Mouse (Mus musculus): ENCODE results near the gene Rtca.
A peak's percentile ranks its signal among the peaks of the same experiment; 100 is the strongest.

The Rtca gene

DNA sequence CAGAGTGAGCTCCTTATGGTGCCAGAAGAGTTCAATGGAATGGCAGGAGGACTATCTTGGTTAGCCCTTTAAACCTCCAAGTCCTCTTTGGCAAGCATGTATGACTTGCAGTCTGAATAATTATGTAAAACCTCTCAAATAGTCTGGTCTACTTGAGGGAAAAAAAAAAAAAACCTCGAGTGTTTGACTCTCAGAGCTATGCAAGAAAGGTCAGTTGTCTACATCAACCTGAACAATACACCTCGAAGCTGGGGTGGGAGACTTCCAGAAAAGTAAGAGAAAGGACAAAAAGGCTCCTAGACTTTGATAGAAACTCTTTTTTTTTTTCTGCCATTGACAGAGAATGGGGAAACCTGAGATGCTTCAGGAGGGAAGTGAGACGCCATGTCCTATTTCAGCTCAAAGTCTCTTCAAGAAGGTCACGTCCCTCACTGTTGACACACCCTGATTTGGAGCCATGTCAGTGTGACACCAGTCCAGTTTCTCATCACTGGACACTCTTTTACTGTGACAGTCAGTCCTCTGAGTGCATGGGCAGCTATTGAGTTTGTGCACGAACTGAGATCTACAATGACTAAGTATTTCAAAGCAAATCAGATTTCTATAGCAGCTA lies 31.2 kb downstream of the Rtca start:
- DNase-seq (ENCODE audit: low read depth, low spot score), result no peak

DNA sequence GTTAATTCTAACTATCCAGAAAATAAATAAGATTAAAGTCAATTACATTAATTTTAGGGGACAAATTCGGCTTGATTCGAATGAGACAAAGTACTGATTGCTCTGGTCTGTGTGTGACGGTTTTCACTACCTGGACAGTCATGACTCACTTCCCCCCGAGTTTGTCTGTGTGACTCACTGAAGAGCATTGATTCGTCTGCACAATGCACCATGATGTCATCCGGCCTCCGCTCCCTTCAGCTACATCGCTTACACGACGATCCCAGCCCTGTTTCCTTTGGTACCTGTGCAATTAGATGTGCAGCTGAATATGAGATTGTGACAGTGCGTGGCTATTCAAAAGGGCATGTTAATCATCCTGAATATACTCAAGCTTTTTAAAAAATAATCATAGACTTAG lies 33.4 kb downstream of the Rtca start:
- DNase-seq (ENCODE audit: low read depth, low spot score), result no peak

DNA sequence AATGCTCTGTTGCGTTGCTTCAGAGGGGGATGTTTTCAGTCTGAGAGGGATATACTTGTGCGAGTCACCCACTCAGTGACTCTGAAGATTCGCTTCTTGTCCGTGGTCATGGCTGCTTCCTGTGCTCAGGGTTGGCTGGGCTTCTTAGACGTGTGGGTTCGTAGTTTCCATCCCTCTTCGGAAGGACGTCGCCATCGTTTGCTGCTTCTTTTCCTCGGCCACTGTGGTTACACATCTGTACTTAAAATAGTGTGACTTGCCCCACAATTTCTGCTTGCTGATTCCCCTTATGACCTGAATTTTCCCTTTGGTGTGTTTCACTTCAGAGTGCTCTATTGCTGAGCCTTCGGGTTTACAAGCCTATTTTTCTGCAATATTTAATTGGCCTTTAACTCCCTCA lies 42.3 kb downstream of the Rtca start:
- DNase-seq (ENCODE audit: low read depth, low spot score), result no peak

DNA sequence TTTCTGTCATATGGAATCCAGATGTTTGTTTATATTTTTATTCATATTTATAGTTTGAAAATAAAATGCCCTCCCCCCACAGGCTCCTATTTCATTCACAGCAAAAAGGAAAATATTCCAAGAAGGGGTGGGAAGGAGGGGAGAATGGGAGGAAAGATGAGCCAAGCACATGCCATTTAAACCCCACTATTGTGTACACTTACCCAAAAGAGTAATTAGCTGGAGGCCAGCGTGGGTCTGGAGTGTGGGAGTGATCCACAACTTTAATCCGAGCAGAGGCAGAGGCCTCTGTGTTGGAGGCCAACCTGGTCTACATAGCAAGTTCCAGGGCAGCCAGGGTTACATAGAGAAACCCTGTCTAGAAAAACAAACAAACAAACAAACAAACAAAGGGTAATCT lies 43.7 kb downstream of the Rtca start:
- no peak for DNase-seq (ENCODE audit: low read depth, low spot score)

DNA sequence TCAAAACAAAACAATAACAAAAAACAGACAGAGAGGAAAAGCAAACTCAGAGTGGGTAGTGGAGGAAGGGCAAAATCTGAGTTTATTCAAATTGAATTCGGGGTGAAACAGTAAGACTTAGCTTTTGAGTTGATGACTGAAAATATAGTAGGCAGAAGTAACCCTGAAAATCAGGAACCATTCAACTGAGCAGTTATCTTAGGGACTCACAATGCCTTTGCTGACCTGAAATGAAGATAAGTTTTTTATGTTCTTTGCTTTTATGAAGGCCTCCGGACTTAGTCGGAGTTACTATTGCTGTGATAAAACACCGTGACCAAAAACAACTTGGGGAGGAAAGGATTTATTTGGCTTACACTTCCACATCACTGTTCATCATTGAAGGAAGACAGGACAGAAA lies 47.0 kb downstream of the Rtca start:
- DNase-seq (ENCODE audit: low read depth, low spot score), result no peak

DNA sequence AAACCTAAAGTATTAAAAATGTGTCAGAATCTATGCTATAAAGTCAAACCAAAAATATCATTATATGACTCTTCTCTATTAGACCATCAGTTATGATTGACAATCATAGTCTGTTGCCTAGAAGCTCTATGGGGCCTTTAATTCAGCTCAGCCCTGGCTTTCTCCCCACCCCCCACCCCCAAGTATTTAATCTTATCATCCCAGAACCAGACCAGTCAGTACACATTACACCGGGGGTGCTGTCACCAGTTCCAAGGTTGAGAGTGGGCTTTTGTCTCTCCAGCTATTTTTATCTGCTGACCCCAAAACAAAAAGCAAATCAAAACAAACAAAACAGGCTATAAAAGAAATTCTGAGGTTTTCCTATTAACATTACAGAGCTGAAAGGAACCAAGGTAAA lies 53.5 kb downstream of the Rtca start:
- DNase-seq (ENCODE audit: low read depth, low spot score), result no peak

DNA sequence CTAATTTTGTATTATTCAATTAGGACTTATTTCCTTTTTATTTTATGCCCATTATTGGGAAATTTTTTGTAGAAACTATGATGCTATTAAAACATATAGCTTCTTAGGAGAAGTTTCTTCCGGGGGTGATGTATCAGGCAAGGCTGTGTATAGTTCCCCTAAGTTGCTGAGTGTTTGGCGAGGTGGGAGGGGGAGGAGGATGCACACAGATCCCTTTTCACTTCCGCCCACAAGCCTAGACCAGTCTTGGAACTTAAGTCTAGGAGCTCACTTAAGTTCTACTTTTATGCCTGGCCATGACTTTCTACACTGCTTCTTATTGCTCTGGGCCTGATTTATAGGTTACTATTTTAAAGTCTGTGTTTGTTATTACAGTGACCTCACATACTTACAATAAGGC lies 57.3 kb downstream of the Rtca start:
- DNase-seq (ENCODE audit: low read depth, low spot score), result no peak

DNA sequence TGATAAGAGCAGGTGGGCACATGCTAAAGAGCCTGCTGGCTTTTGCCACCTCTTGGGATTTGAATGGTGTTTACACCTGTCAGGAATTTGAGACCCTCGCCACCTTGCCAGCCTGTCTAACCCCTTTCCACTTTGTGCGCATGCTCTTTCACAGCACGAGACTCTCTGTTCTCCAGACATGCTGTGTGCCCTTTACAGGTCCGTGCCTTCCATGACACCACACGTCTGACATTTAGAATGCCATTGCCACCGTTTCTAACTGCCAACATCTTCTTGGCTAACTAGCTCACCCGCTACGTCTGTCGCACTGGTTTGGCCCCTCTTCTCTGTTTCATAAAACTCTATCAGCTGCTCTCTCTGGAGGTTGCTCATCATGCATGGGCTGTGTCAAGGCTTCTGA lies 63.7 kb downstream of the Rtca start:
- DNase-seq (ENCODE audit: low read depth, low spot score), result no peak

DNA sequence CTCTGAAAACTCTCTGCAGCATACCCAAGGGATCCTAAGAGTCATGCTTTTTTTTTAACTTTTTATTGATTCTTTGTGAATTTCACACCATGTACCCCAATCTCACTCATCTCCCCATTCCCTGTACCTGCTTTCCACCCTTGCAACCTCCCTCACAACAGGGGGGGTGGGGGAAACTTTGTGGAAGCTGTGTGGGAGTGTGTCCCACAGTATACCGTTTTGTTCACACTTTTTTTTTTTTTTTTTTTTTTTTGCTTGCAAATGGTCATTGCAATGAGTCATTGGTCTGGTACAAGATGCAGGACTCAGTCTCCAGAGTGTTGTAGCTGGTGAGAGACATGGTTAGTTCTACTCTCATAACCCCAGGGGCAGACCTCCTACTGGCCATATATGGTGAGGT lies 65.2 kb downstream of the Rtca start:
- DNase-seq (ENCODE audit: low read depth, low spot score), result no peak

DNA sequence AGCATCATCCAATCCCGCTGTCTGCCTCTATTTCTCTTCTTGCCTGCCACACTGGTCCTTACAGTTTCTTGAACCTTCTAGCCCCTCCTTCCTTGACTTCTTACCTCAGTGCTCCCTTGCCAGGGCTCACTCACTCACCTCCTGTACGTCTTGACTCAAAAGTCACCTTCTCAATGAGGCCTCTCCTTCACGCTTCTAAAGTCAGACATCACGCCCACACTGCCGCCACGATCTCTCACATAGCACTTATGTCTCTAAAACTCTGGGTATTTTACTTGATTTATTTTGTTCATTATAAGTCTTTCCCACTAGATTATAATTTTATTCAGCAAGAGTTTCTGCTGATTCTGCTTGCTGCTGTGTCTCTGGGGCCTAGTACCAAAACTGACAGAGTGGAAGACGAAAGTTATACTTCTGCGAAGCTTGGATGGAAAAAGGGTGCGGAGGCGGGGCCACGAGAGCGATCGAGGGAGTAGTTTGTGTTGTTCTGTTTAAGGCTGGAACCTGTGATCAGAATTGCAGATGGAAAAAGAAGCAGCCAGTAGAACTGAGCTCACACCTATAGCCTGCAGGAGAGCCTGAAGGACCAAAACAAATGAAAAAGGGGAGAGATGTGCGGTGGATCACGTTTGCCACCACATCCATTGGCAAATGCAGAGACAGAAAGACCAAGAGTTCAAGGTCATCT lies 66.3 kb downstream of the Rtca start:
- peak; percentile 13 for DNase-seq (ENCODE audit: low read depth, low spot score)

DNA sequence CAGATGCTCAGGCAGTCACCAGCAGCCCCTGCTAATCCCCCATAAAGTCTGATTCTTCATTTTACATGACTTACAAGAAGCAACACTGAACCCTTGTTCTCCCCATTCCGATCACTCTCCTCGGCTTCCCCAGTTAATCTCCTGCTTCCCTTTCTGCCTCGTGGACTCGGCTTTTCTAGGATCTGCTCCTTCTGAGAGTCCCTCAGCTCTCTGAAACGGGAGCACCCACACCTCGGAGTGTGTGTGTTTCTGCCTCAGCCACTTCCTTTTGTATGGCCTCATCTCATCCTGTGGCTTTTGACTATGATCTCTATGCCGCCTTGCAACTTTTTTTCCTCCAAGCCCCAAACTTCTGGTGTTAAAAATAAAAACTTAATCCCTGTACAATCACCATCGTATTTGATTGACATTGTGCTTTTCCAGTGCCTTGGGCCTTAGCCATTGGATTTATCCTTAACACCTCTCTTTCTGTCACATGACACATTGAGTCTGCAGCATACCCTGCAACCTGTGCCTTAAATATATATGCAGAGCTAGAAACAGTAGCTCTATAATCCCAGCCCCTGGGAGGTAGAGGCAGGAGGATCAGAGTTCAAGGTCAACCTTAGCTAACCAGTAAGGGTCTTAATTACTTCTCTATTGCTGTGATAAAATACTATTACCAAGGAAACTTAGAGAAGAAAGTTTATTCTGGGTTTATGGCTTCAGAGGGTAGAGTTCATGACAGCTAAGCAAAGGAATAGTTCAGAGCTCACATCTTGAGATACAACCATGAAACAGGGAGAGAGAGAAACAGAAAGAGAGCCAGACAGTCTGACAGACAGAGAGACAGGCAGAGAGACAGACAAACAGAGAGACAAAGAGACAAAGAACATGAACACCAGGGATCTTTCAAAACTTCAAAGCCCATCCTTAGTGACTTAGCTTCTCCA lies 67.7 kb downstream of the Rtca start:
- DNase-seq (ENCODE audit: low read depth, low spot score), result no peak

All from R1 (cell line).